Mouse (Mus musculus): ENCODE measurements around the gene Rab25. TPM values are rescaled to one million over a fixed set of nuclear protein-coding genes. Genes with fewer than 3 reads are reported as not detected.

The Rab25 gene
- polyA plus RNA-seq, 1 experiment from 2014 or later: 144 TPM

DNA sequence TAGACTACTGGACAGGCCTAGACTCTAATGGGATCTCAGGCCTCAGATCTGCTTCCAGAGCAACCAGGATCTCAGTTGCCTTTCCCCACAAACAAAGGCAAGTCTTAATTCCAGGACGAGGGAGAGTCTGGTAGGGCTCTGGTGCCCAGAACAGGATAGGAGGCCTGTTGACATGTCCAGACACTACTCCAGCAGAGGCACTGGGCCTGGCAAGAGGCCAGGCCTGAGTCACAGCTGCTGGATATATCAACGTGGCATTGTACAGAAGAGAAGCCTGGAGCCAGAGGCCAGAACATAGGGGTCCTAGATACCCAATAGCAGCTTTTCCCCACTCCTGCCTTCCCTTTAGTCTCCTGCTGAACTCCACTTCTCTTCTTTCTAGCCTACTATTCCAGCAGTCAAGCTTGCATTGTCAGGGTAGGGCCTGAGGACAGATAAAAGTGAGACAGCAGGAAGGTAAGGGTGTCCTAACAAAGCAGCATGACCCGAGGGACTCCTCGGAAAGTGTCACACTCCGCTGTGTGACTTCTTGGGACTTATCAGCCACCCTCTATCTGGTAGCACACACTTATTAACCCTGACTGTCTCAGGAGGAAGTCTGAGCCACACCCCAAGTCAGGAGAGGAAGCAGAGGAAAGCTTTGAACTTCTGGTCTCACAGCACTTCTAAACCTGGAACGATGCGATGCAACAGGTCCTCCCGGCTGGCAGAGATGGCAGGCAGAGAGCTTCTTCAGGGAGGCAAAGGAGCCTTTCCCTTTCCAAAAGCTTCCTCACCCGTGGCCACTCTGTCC is 53.1 kb downstream of the Rab25 start:
- Histone ChIP-seq H3K4me1 (peaks cover 76% of the 10 kb centered on the region), H3K27ac (peak overlapping the region; percentile 95), H3K27me3 (no peaks in the 10 kb centered on the region), H3K4me3 (no peak overlapping the region), H3K4me2 (peak overlapping the region; percentile 15; the same call in 1 of the 2 replicates), H3K36me3 (peaks cover 33% of the 10 kb centered on the region), H3K9ac (peak overlapping the region; percentile 18; the same call in 1 of the 2 replicates), H3K9me3 (no peaks in the 10 kb centered on the region)
- 46% methylated on average over 9 of the region's 9 CpGs for WGBS
- ATAC-seq (ENCODE audit: insufficient number of reproducible peaks, low FRiP score, low TSS enrichment, low read depth): no peak

DNA sequence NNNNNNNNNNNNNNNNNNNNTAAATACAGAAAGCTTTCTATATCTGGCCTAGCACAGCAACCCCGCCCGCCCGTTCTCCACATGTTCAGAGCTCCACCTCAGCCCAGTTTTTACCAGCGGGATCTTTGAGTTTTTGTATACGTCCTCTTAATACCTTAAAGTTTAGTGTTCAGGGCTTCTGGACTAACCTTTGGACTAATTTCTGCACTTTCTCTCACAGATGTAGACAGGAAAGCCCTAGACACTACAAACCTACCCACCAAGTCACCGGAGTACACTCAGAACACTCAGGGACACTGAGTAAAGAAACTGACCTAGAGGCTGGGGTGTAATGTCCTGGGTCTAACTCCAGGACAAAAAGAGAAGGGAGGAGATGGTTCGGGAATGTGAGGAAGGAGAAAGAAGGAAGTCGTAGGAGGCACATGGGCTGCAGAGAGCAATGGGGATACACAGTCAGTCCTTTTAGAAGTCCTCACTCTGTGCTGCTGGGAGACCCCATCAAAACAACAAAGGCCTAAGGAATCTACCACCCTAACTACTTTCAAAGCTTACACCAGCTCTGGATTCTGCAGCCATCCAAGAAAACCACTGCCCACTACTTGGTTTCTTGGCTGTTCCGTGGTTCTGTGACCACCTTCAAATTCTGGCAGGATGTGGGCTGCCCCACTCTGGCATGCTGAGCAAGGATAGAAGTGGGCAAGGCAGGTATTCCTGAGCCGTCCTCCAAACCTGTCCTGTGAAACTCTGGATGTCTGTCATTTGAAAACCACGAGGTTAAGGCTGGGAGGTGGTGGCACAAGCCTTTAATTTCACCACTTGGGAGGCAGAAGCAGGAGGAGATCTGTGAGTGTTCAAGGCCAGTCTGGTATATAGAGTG is 54.2 kb downstream of the Rab25 start:
- Histone ChIP-seq H3K36me3 (peaks cover 32% of the 10 kb centered on the region), H3K27ac (peak overlapping the region; percentile 95), H3K4me1 (peaks cover 82% of the 10 kb centered on the region), H3K4me2 (peak overlapping the region; percentile 76), H3K9ac (no peak overlapping the region), H3K4me3 (peak overlapping the region; percentile 40), H3K27me3 (no peaks in the 10 kb centered on the region), H3K9me3 (no peaks in the 10 kb centered on the region)
- no peak for ATAC-seq (ENCODE audit: insufficient number of reproducible peaks, low FRiP score, low TSS enrichment, low read depth)
- 55% methylated on average over 11 of the region's 11 CpGs for WGBS

MicroRNAs within 50 kb of the gene (microRNA counts, 519-probe panel; counts per million panel counts)
- not detected for microRNA mmu-miR-1905

Small RNAs within 50 kb of the gene (microRNA-seq; reads per million reads assigned to microRNA genes)
- gene Mir1905: not detected

Other genes starting within 250 kb of the Rab25 start
- gene Glmp, start 223.3 kb downstream of the Rab25 start, polyA plus RNA-seq (2015; fragmentation: Nextera tagmentation; extraction: Ambion mirVana): 198 and 199 TPM in 2 replicates
- 36.0 and 37.2 TPM in 2 replicates for gene Tmem79, start 212.2 kb downstream of the Rab25 start, polyA plus RNA-seq (2015; fragmentation: Nextera tagmentation; extraction: Ambion mirVana)
- 42.7 and 42.9 TPM in 2 replicates for gene Smg5, start 212.0 kb downstream of the Rab25 start, polyA plus RNA-seq (2015; fragmentation: Nextera tagmentation; extraction: Ambion mirVana)
- gene Paqr6, start 183.7 kb downstream of the Rab25 start, polyA plus RNA-seq (2015; fragmentation: Nextera tagmentation; extraction: Ambion mirVana): 16.4 and 16.9 TPM in 2 replicates
- gene Bglap3, start 175.6 kb downstream of the Rab25 start, polyA plus RNA-seq (2015; fragmentation: Nextera tagmentation; extraction: Ambion mirVana): 34.8 and 39.9 TPM in 2 replicates
- gene Bglap2, start 169.6 kb downstream of the Rab25 start, polyA plus RNA-seq (2015; fragmentation: Nextera tagmentation; extraction: Ambion mirVana): 1.5 and 2.4 TPM in 2 replicates
- gene Bglap, start 163.8 kb downstream of the Rab25 start, polyA plus RNA-seq (2015; fragmentation: Nextera tagmentation; extraction: Ambion mirVana): 0.88 and 1.7 TPM in 2 replicates
- gene Pmf1, start 138.0 kb downstream of the Rab25 start, polyA plus RNA-seq (2015; fragmentation: Nextera tagmentation; extraction: Ambion mirVana): 94.9 and 106 TPM in 2 replicates
- gene Slc25a44, start 123.2 kb downstream of the Rab25 start, polyA plus RNA-seq (2015; fragmentation: Nextera tagmentation; extraction: Ambion mirVana): 16.5 and 17.1 TPM in 2 replicates
- 23.1 and 24.5 TPM in 2 replicates for gene Sema4a, start 87.1 kb downstream of the Rab25 start, polyA plus RNA-seq (2015; fragmentation: Nextera tagmentation; extraction: Ambion mirVana)
- gene Lmna, start 38.3 kb downstream of the Rab25 start, polyA plus RNA-seq (2015; fragmentation: Nextera tagmentation; extraction: Ambion mirVana): 635 and 751 TPM in 2 replicates
- 17.6 and 21.0 TPM in 2 replicates for gene Mex3a, start 15.9 kb downstream of the Rab25 start, polyA plus RNA-seq (2015; fragmentation: Nextera tagmentation; extraction: Ambion mirVana)
- gene Lamtor2, start 4.8 kb upstream of the Rab25 start, polyA plus RNA-seq (2015; fragmentation: Nextera tagmentation; extraction: Ambion mirVana): 194 and 207 TPM in 2 replicates
- 39.6 and 44.1 TPM in 2 replicates for gene Ubqln4, start 5.5 kb upstream of the Rab25 start, polyA plus RNA-seq (2015; fragmentation: Nextera tagmentation; extraction: Ambion mirVana)
- 347 and 365 TPM in 2 replicates for gene Ssr2, start 27.6 kb upstream of the Rab25 start, polyA plus RNA-seq (2015; fragmentation: Nextera tagmentation; extraction: Ambion mirVana)
- 84.9 and 97.3 TPM in 2 replicates for gene Arhgef2, start 57.7 kb upstream of the Rab25 start, polyA plus RNA-seq (2015; fragmentation: Nextera tagmentation; extraction: Ambion mirVana)
- gene Rxfp4, start 104.8 kb upstream of the Rab25 start, polyA plus RNA-seq (2015; fragmentation: Nextera tagmentation; extraction: Ambion mirVana): 0.19 TPM in 1 of 2 replicates, not detected in the other
- gene Khdc4, start 137.5 kb upstream of the Rab25 start, polyA plus RNA-seq (2015; fragmentation: Nextera tagmentation; extraction: Ambion mirVana): 77.9 and 86.7 TPM in 2 replicates
- gene Rit1, start 168.5 kb upstream of the Rab25 start, polyA plus RNA-seq (2015; fragmentation: Nextera tagmentation; extraction: Ambion mirVana): 65.7 and 65.8 TPM in 2 replicates
- gene Syt11, start 226.9 kb upstream of the Rab25 start, polyA plus RNA-seq (2015; fragmentation: Nextera tagmentation; extraction: Ambion mirVana): 16.9 and 17.5 TPM in 2 replicates

All from limb, embryonic 15.5 days (tissue).